Mouse (Mus musculus): ENCODE measurements at regions not wholly inside any gene's neighbourhood (a gene's known extent, or its start where the extent isn't known, plus 50 kb on each side); places are given as distances from the start of the nearest gene placed in this dataset.

GRCm38 (mm10) chr1:12189646-12190233 lies 775.8 kb downstream of the A830018L16Rik start:
- dilution Hi-C loops (cut with MboI; ENCODE audit: extremely low pct_ligation_motif_present, extremely low pct_unique_long_range_greater_than_20kb, low sequenced_read_pairs), result no loop called here
- TF ChIP-seq GABPA (IDR thresholded peaks at IDR 0.05; ENCODE audit: insufficient replicate concordance, low read depth, low read length), result no peak
- TF ChIP-seq USF2 (conservative IDR thresholded peaks at IDR 0.05; ENCODE audit: low read depth, low read length), result no peak
- TF ChIP-seq BHLHE40 (IDR thresholded peaks at IDR 0.05; ENCODE audit: low read depth, low read length), result no peak
- TF ChIP-seq JUN (IDR thresholded peaks at IDR 0.05; ENCODE audit: insufficient read depth, low read depth, low read length), result no peak
- no peak for TF ChIP-seq EP300 (IDR thresholded peaks at IDR 0.05; ENCODE audit: low read length)
- H3K9ac ChIP-seq (ENCODE audit: insufficient read depth, low read depth), result no peak overlapping the region
- H3K4me2 ChIP-seq (ENCODE audit: insufficient read depth, low read depth, poor library complexity, severe bottlenecking), result no peak overlapping the region
- DNase-seq (ENCODE audit: extremely low read depth), result no peak
- H3K79me2 ChIP-seq (replicated peaks; ENCODE audit: control insufficient read depth, extremely low read depth, insufficient read depth, poor library complexity, severe bottlenecking), result no peaks in the 10 kb centered on the region
- H3K4me3 ChIP-seq (replicated peaks in 1 of 3; ENCODE audit: low read depth in 2 of 3, low read length in 2 of 3, poor library complexity in 1 of 3), result no peak overlapping the region
- in situ Hi-C loops (cut with MboI; ENCODE audit: low pct_ligation_motif_present, low pct_unique_long_range_greater_than_20kb, low sequenced_read_pairs), result no loop called here
- H3K4me1 ChIP-seq (ENCODE audit: control insufficient read depth in 1 of 2, insufficient read depth in 2 of 2), result no peaks in the 10 kb centered on the region
- H3K27ac ChIP-seq (ENCODE audit: insufficient read depth, low read depth), result no peak overlapping the region
- no peaks in the 10 kb centered on the region for H3K9me3 ChIP-seq (replicated peaks; ENCODE audit: low read length)
- H3K27me3 ChIP-seq (replicated peaks), result no peaks in the 10 kb centered on the region
- H3K36me3 ChIP-seq (replicated peaks in 1 of 2; ENCODE audit: control insufficient read depth in 1 of 2, insufficient read depth in 1 of 2, low read length in 1 of 2), result no peaks in the 10 kb centered on the region

GRCm38 (mm10) chr1:12192588-12192987 lies 778.7 kb downstream of the A830018L16Rik start:
- in situ Hi-C loops (cut with MboI; ENCODE audit: low pct_ligation_motif_present, low pct_unique_long_range_greater_than_20kb, low sequenced_read_pairs), result no loop called here
- Histone ChIP-seq H3K4me3 (replicated peaks in 1 of 3; ENCODE audit: low read depth in 2 of 3, low read length in 2 of 3, poor library complexity in 1 of 3) (no peak overlapping the region), H3K4me2 (ENCODE audit: insufficient read depth, low read depth, poor library complexity, severe bottlenecking) (no peak overlapping the region), H3K9me3 (replicated peaks; ENCODE audit: low read length) (no peaks in the 10 kb centered on the region), H3K27ac (ENCODE audit: insufficient read depth, low read depth) (no peak overlapping the region), H3K4me1 (ENCODE audit: control insufficient read depth in 1 of 2, insufficient read depth in 2 of 2) (no peaks in the 10 kb centered on the region), H3K79me2 (replicated peaks; ENCODE audit: control insufficient read depth, extremely low read depth, insufficient read depth, poor library complexity, severe bottlenecking) (no peaks in the 10 kb centered on the region), H3K36me3 (replicated peaks in 1 of 2; ENCODE audit: control insufficient read depth in 1 of 2, insufficient read depth in 1 of 2, low read length in 1 of 2) (no peaks in the 10 kb centered on the region), H3K9ac (ENCODE audit: insufficient read depth, low read depth) (no peak overlapping the region), H3K27me3 (replicated peaks) (no peaks in the 10 kb centered on the region)
- TF ChIP-seq EP300 (IDR thresholded peaks at IDR 0.05; ENCODE audit: low read length) (no peak), TCF12 (IDR thresholded peaks at IDR 0.05; ENCODE audit: low read depth, low read length) (no peak), UBTF (IDR thresholded peaks at IDR 0.05; ENCODE audit: low read depth, low read length) (no peak), POLR2A (IDR thresholded peaks at IDR 0.05; ENCODE audit: low read depth, low read length) (no peak), CHD1 (IDR thresholded peaks at IDR 0.05; ENCODE audit: low read depth, low read length) (no peak), NELFE (IDR thresholded peaks at IDR 0.05; ENCODE audit: low read depth, low read length) (no peak), USF1 (IDR thresholded peaks at IDR 0.05; ENCODE audit: low read depth, low read length) (no peak), PAX5 (IDR thresholded peaks at IDR 0.05; ENCODE audit: low read length) (no peak), CTCF (conservative IDR thresholded peaks at IDR 0.05 in 1 of 2, IDR thresholded peaks at IDR 0.05 in 1 of 2; ENCODE audit: low read depth in 2 of 2, low read length in 2 of 2) (no peak), CHD2 (IDR thresholded peaks at IDR 0.05; ENCODE audit: low read length) (no peak), GABPA (IDR thresholded peaks at IDR 0.05; ENCODE audit: insufficient replicate concordance, low read depth, low read length) (no peak), ETS1 (conservative IDR thresholded peaks at IDR 0.05; ENCODE audit: low read depth, low read length) (no peak), ZKSCAN1 (IDR thresholded peaks at IDR 0.05; ENCODE audit: borderline replicate concordance, low read depth, low read length) (no peak), TBP (conservative IDR thresholded peaks at IDR 0.05; ENCODE audit: low read depth, low read length) (no peak), MAX (IDR thresholded peaks at IDR 0.05; ENCODE audit: low read length) (no peak), ZMIZ1 (IDR thresholded peaks at IDR 0.05; ENCODE audit: low read depth, low read length) (no peak), KAT2A (IDR thresholded peaks at IDR 0.05; ENCODE audit: insufficient replicate concordance, low read length) (no peak)
- dilution Hi-C loops (cut with MboI; ENCODE audit: extremely low pct_ligation_motif_present, extremely low pct_unique_long_range_greater_than_20kb, low sequenced_read_pairs), result no loop called here
- no peak for DNase-seq (ENCODE audit: extremely low read depth)
